Mouse (Mus musculus) retina, adult 2 months (tissue): ENCODE results near the gene Agbl4.

Experiments
- DNase-seq: peaks from one replicate; pipeline ENCODE4 v3.0.0-alpha.2; 2012; ENCODE audit warnings: low read depth, low spot score

Agbl4 gene

GRCm38 (mm10) chr4:111664146-111664545, 1266.7 kb downstream of the Agbl4 start:
- no peak for DNase-seq

- DNase-seq = no peak
These were observed 1269.3 kb downstream of the Agbl4 start for GRCm38 (mm10) chr4:111666713-111667112.

- no peak for DNase-seq
These were observed 1271.9 kb downstream of the Agbl4 start for GRCm38 (mm10) chr4:111669369-111669768.

GRCm38 (mm10) chr4:111670566-111671421, 1273.3 kb downstream of the Agbl4 start:
- no peak for DNase-seq

GRCm38 (mm10) chr4:111671440-111671839, 1274.0 kb downstream of the Agbl4 start:
- no peak for DNase-seq

- no peak for DNase-seq
These were observed 1276.4 kb downstream of the Agbl4 start for GRCm38 (mm10) chr4:111673904-111674303.

- DNase-seq = no peak
These were observed 1284.5 kb downstream of the Agbl4 start for GRCm38 (mm10) chr4:111681926-111682325.

GRCm38 (mm10) chr4:111682793-111683192, 1285.3 kb downstream of the Agbl4 start:
- DNase-seq = no peak

- DNase-seq = no peak
These were observed 1286.4 kb downstream of the Agbl4 start for GRCm38 (mm10) chr4:111683843-111684242.

GRCm38 (mm10) chr4:111685951-111686350, 1288.5 kb downstream of the Agbl4 start:
- DNase-seq = no peak

- DNase-seq = peak; percentile 18
These were observed 1289.5 kb downstream of the Agbl4 start for GRCm38 (mm10) chr4:111686951-111687350.

GRCm38 (mm10) chr4:111687613-111688012, 1290.2 kb downstream of the Agbl4 start:
- peak; percentile 36 for DNase-seq

GRCm38 (mm10) chr4:111691057-111691543, 1293.6 kb downstream of the Agbl4 start:
- no peak for DNase-seq

GRCm38 (mm10) chr4:111701381-111701780, 1303.9 kb downstream of the Agbl4 start:
- DNase-seq = no peak

- no peak for DNase-seq
These were observed 1306.7 kb downstream of the Agbl4 start for GRCm38 (mm10) chr4:111704126-111704525.

GRCm38 (mm10) chr4:111704975-111705374, 1307.5 kb downstream of the Agbl4 start:
- DNase-seq = no peak
